Mouse (Mus musculus): ENCODE results near the gene Btg4. TPM values are rescaled to one million over a fixed set of nuclear protein-coding genes. Genes with fewer than 3 reads are reported as not detected.

The Btg4 gene
- total RNA-seq (2014; rRNA removed) (not detected in 2 replicates), polyA plus RNA-seq (2015; fragmentation: Nextera tagmentation; extraction: Ambion mirVana) (not detected in 2 replicates)

- H3K9me3 ChIP-seq (ENCODE audit: low read length), result no peaks in the 10 kb centered on the region
- no peak within 1 kb of the TSS for H3K9ac ChIP-seq
- H3K36me3 ChIP-seq (ENCODE audit: insufficient read depth), result no peaks in the 10 kb centered on the region
- DNase-seq (no peak), ATAC-seq (no peak)
- no peak for TF ChIP-seq CTCF (IDR thresholded peaks at IDR 0.05; ENCODE audit: low read depth)
- no peaks in the 10 kb centered on the region for H3K4me1 ChIP-seq (ENCODE audit: insufficient read depth)
- no peak within 1 kb of the TSS for H3K4me3 ChIP-seq (ENCODE audit: low read depth, low read length)
- no peak within 1 kb of the TSS for H3K4me2 ChIP-seq (ENCODE audit: low read depth)
- 85% methylated on average over 2 of the region's 2 CpGs for WGBS
- H3K27me3 ChIP-seq (ENCODE audit: insufficient read depth, low read length), result no peaks in the 10 kb centered on the region
- H3K27ac ChIP-seq (ENCODE audit: low read depth, low read length), result no peak within 1 kb of the TSS
Observed at GRCm38 (mm10) chr9:51060601-51061000, at the start of gene Btg4. Gene Btg4 (plus strand): TSS chr9:51060901.

- Histone ChIP-seq H3K9me3 (ENCODE audit: low read length) (no peaks in the 10 kb centered on the region), H3K27me3 (ENCODE audit: insufficient read depth, low read length) (no peaks in the 10 kb centered on the region)
- 78% methylated on average over 1 of the region's 1 CpGs for WGBS
Observed at GRCm38 (mm10) chr9:51013644-51014043, 47.1 kb upstream of the Btg4 start.

GRCm38 (mm10) chr9:51015732-51016131, 45.0 kb upstream of the Btg4 start:
- Histone ChIP-seq H3K4me3 (ENCODE audit: low read depth, low read length) (no peak overlapping the region), H3K4me1 (ENCODE audit: insufficient read depth) (no peaks in the 10 kb centered on the region), H3K27ac (ENCODE audit: low read depth, low read length) (no peak overlapping the region), H3K9me3 (ENCODE audit: low read length) (no peaks in the 10 kb centered on the region), H3K9ac (no peak overlapping the region), H3K36me3 (ENCODE audit: insufficient read depth) (no peaks in the 10 kb centered on the region), H3K4me2 (ENCODE audit: low read depth) (no peak overlapping the region), H3K27me3 (ENCODE audit: insufficient read depth, low read length) (no peaks in the 10 kb centered on the region)
- ATAC-seq, result no peak
- TF ChIP-seq CTCF (IDR thresholded peaks at IDR 0.05; ENCODE audit: low read depth), result no peak
- 72% methylated on average over 4 of the region's 4 CpGs for WGBS
- no peak for DNase-seq

More at GRCm38 (mm10) chr9:51013644-51014043, 47.1 kb upstream of the Btg4 start:
- Histone ChIP-seq H3K4me3 (ENCODE audit: low read depth, low read length) (no peak overlapping the region), H3K4me2 (ENCODE audit: low read depth) (no peak overlapping the region), H3K4me1 (ENCODE audit: insufficient read depth) (peaks cover 3% of the 10 kb centered on the region; the same call in 1 of the 2 replicates), H3K36me3 (ENCODE audit: insufficient read depth) (no peaks in the 10 kb centered on the region), H3K9ac (no peak overlapping the region), H3K27ac (ENCODE audit: low read depth, low read length) (no peak overlapping the region)
- TF ChIP-seq CTCF (IDR thresholded peaks at IDR 0.05; ENCODE audit: low read depth), result no peak
- ATAC-seq (no peak), DNase-seq (no peak)

GRCm38 (mm10) chr9:51019670-51020069, 41.0 kb upstream of the Btg4 start:
- H3K27me3 ChIP-seq (ENCODE audit: insufficient read depth, low read length), result no peaks in the 10 kb centered on the region
- H3K4me2 ChIP-seq (ENCODE audit: low read depth), result no peak overlapping the region
- H3K36me3 ChIP-seq (ENCODE audit: insufficient read depth), result no peaks in the 10 kb centered on the region
- H3K9me3 ChIP-seq (ENCODE audit: low read length), result no peaks in the 10 kb centered on the region
- H3K4me3 ChIP-seq (ENCODE audit: low read depth, low read length), result no peak overlapping the region
- no peak overlapping the region for H3K9ac ChIP-seq
- no peaks in the 10 kb centered on the region for H3K4me1 ChIP-seq (ENCODE audit: insufficient read depth)
- H3K27ac ChIP-seq (ENCODE audit: low read depth, low read length), result no peak overlapping the region
- DNase-seq, result no peak
- no peak for TF ChIP-seq CTCF (IDR thresholded peaks at IDR 0.05; ENCODE audit: low read depth)
- 73% methylated on average over 7 of the region's 7 CpGs for WGBS
- no peak for ATAC-seq

- H3K9me3 ChIP-seq (ENCODE audit: low read length), result no peaks in the 10 kb centered on the region
- H3K9ac ChIP-seq, result no peak overlapping the region
- H3K27me3 ChIP-seq (ENCODE audit: insufficient read depth, low read length), result no peaks in the 10 kb centered on the region
- DNase-seq (no peak), ATAC-seq (no peak)
- no peak overlapping the region for H3K4me3 ChIP-seq (ENCODE audit: low read depth, low read length)
- H3K4me1 ChIP-seq (ENCODE audit: insufficient read depth), result no peaks in the 10 kb centered on the region
- no peak overlapping the region for H3K27ac ChIP-seq (ENCODE audit: low read depth, low read length)
- TF ChIP-seq CTCF (IDR thresholded peaks at IDR 0.05; ENCODE audit: low read depth), result no peak
- H3K4me2 ChIP-seq (ENCODE audit: low read depth), result no peak overlapping the region
- H3K36me3 ChIP-seq (ENCODE audit: insufficient read depth), result no peaks in the 10 kb centered on the region
- 81% methylated on average over 3 of the region's 3 CpGs for WGBS
Observed at GRCm38 (mm10) chr9:51020351-51020750, 40.4 kb upstream of the Btg4 start.

GRCm38 (mm10) chr9:51021123-51021795, 39.4 kb upstream of the Btg4 start:
- TF ChIP-seq CTCF (IDR thresholded peaks at IDR 0.05; ENCODE audit: low read depth), result no peak
- H3K36me3 ChIP-seq (ENCODE audit: insufficient read depth), result no peaks in the 10 kb centered on the region

GRCm38 (mm10) chr9:51026952-51027351, 33.7 kb upstream of the Btg4 start:
- WGBS, result 85% methylated on average over 1 of the region's 1 CpGs
- ATAC-seq, result no peak
- H3K9ac ChIP-seq, result no peak overlapping the region

More at GRCm38 (mm10) chr9:51021123-51021795, 39.4 kb upstream of the Btg4 start:
- Histone ChIP-seq H3K4me2 (ENCODE audit: low read depth) (no peak overlapping the region), H3K9ac (no peak overlapping the region), H3K9me3 (ENCODE audit: low read length) (no peaks in the 10 kb centered on the region), H3K4me3 (ENCODE audit: low read depth, low read length) (no peak overlapping the region), H3K4me1 (ENCODE audit: insufficient read depth) (no peaks in the 10 kb centered on the region), H3K27ac (ENCODE audit: low read depth, low read length) (no peak overlapping the region), H3K27me3 (ENCODE audit: insufficient read depth, low read length) (no peaks in the 10 kb centered on the region)
- no peak for DNase-seq
- 88% methylated on average over 4 of the region's 4 CpGs for WGBS
- no peak for ATAC-seq

More at GRCm38 (mm10) chr9:51026952-51027351, 33.7 kb upstream of the Btg4 start:
- Histone ChIP-seq H3K27ac (ENCODE audit: low read depth, low read length) (no peak overlapping the region), H3K9me3 (ENCODE audit: low read length) (no peaks in the 10 kb centered on the region), H3K4me1 (ENCODE audit: insufficient read depth) (no peaks in the 10 kb centered on the region), H3K4me2 (ENCODE audit: low read depth) (no peak overlapping the region), H3K36me3 (ENCODE audit: insufficient read depth) (no peaks in the 10 kb centered on the region), H3K4me3 (ENCODE audit: low read depth, low read length) (no peak overlapping the region), H3K27me3 (ENCODE audit: insufficient read depth, low read length) (no peaks in the 10 kb centered on the region)
- no peak for TF ChIP-seq CTCF (IDR thresholded peaks at IDR 0.05; ENCODE audit: low read depth)
- no peak for DNase-seq
